Mouse (Mus musculus): Measurements from ENCODE around the gene Canx. TPM values are rescaled to one million over a fixed set of nuclear protein-coding genes. Genes with fewer than 3 reads are reported as not detected.
A peak's percentile ranks its signal among the peaks of the same experiment; 100 is the strongest.

The Canx gene
- polyA plus RNA-seq, 1 experiment from 2014 or later: 334 TPM

DNA sequence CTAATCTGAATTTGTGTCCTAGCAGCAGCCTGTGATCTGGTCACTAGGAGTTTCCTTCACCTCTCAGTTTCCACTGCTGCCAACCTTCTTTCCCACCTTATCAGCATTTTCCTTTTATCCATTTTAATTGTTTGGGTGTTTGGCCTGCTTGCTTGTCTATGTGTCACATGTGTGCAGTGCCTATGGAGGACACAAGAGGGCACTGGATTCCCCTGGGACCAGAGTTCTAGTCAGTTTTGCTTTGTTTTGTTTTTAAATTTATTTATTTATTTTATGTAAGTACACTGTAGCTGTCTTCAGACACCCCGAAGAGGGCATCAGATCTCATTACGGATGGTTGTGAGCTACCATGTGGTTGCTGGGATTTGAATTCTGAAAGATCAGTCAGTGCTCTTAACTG, 56.3 kb downstream of the Canx start:
- peaks cover 20% of the 10 kb centered on the region for H3K36me3 ChIP-seq
- no peaks in the 10 kb centered on the region for H3K9me3 ChIP-seq
- H3K4me3 ChIP-seq (replicated peaks): no peak overlapping the region
- 81% methylated on average over 2 of the region's 2 CpGs for WGBS
- H3K9ac ChIP-seq: no peak overlapping the region
- ATAC-seq (ENCODE audit: insufficient read depth, low FRiP score, low read depth): no peak
- no peaks in the 10 kb centered on the region for H3K27me3 ChIP-seq (replicated peaks)
- H3K4me1 ChIP-seq: no peaks in the 10 kb centered on the region
- no peak overlapping the region for H3K4me2 ChIP-seq
- no peak overlapping the region for H3K27ac ChIP-seq

DNA sequence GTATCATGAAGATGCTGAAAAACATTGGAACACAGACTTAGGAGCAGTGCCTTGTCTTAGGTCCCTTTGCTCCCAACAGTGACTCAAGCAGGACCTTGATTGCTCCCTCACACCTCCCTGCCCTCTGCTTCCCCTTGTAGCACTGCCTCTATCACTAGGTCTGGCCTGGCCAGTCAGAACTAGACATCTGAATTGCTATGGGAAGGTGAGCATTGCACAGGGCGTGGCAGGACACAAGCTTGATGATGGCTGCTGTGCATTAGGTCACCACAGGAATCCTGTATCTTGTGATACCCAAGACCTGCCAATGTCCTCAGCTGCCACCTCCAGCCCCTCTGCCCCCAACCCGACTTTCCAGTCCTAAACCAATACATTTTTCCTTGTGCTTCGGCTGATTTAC, 58.5 kb downstream of the Canx start:
- no peak overlapping the region for H3K9ac ChIP-seq
- H3K4me3 ChIP-seq (replicated peaks): no peak overlapping the region
- H3K4me1 ChIP-seq: no peaks in the 10 kb centered on the region
- WGBS: 90% methylated on average over 3 of the region's 3 CpGs
- H3K9me3 ChIP-seq: no peaks in the 10 kb centered on the region
- peaks cover 35% of the 10 kb centered on the region for H3K36me3 ChIP-seq
- H3K27me3 ChIP-seq (replicated peaks): no peaks in the 10 kb centered on the region
- ATAC-seq (ENCODE audit: insufficient read depth, low FRiP score, low read depth): no peak
- H3K27ac ChIP-seq: no peak overlapping the region
- H3K4me2 ChIP-seq: no peak overlapping the region

DNA sequence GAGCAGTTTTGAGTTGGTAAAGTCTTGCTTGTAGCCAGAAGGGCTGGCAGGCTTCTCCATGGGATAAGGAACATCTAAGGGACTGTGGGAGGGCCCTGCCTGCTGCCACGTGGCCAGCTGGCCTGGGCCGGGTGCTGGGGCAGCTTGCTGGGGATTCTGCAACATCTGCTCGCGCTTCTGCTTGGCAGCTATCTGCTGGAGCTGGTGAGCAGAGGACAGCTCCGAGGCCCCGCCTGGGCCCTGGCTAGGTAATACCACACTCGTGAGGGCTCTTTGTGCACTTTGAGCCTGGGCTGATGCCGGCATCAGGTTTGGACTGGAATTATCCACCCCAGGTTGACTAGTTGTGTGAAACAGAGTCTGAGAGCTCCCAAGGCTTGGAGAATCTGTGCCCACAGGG, 59.5 kb downstream of the Canx start:
- 83% methylated on average over 8 of the region's 8 CpGs for WGBS
- no peak for ATAC-seq (ENCODE audit: insufficient read depth, low FRiP score, low read depth)

DNA sequence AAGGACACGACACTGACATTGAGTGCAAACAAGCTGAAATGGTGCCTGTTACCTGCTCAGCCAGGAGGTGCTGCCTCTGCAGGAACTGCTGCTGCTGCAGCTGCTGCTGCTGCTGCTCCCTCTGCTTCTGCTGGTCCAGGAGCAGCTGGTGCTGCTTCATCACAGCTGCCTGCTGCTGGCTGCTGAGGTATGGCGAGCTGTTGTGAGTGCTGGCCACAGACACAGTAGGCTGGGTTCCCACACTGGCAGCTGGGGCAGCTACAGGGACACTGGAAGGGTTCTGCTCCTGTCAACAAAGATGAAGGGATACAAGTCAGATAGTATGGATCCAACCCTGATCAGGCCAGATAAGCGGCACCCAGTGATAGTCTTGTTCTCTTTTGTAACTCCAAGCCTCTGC, 62.3 kb downstream of the Canx start:
- no peak for ATAC-seq (ENCODE audit: insufficient read depth, low FRiP score, low read depth)
- H3K4me3 ChIP-seq (replicated peaks): no peak overlapping the region
- peaks cover 62% of the 10 kb centered on the region for H3K36me3 ChIP-seq
- H3K27ac ChIP-seq: no peak overlapping the region
- WGBS: 86% methylated on average over 3 of the region's 3 CpGs
- H3K9ac ChIP-seq: no peak overlapping the region
- no peaks in the 10 kb centered on the region for H3K27me3 ChIP-seq (replicated peaks)
- no peaks in the 10 kb centered on the region for H3K4me1 ChIP-seq
- H3K4me2 ChIP-seq: no peak overlapping the region
- no peaks in the 10 kb centered on the region for H3K9me3 ChIP-seq

More for the DNA sequence above, 59.5 kb downstream of the Canx start:
- H3K9ac ChIP-seq: no peak overlapping the region
- H3K4me2 ChIP-seq: no peak overlapping the region
- no peak overlapping the region for H3K27ac ChIP-seq
- no peaks in the 10 kb centered on the region for H3K27me3 ChIP-seq (replicated peaks)
- H3K36me3 ChIP-seq: peaks cover 44% of the 10 kb centered on the region
- H3K4me1 ChIP-seq: no peaks in the 10 kb centered on the region
- no peaks in the 10 kb centered on the region for H3K9me3 ChIP-seq
- H3K4me3 ChIP-seq (replicated peaks): no peak overlapping the region

DNA sequence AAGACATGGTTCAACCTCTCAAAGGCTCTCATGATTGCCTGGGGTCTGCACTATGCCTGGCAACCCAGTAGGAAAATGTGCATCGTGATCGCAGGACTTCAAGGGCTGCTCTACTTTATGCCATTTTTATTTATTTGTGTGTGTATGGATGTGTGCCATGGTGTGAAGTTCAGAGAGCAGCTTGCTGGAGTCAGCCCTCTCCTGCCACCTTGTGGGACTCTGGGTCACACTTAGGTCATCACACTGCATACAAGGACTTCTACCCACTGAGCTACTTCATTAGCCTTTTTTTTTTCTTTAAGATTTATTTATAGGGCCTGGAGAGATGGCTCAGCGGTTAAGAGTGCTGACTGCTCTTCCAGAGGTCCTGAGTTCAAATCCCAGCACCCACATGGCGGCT, 63.5 kb downstream of the Canx start:
- H3K4me3 ChIP-seq (replicated peaks): no peak overlapping the region
- H3K4me2 ChIP-seq: no peak overlapping the region
- H3K4me1 ChIP-seq: no peaks in the 10 kb centered on the region
- peaks cover 67% of the 10 kb centered on the region for H3K36me3 ChIP-seq
- 88% methylated on average over 4 of the region's 4 CpGs for WGBS
- no peak overlapping the region for H3K27ac ChIP-seq
- no peak for ATAC-seq (ENCODE audit: insufficient read depth, low FRiP score, low read depth)
- no peak overlapping the region for H3K9ac ChIP-seq
- no peaks in the 10 kb centered on the region for H3K27me3 ChIP-seq (replicated peaks)
- no peaks in the 10 kb centered on the region for H3K9me3 ChIP-seq

DNA sequence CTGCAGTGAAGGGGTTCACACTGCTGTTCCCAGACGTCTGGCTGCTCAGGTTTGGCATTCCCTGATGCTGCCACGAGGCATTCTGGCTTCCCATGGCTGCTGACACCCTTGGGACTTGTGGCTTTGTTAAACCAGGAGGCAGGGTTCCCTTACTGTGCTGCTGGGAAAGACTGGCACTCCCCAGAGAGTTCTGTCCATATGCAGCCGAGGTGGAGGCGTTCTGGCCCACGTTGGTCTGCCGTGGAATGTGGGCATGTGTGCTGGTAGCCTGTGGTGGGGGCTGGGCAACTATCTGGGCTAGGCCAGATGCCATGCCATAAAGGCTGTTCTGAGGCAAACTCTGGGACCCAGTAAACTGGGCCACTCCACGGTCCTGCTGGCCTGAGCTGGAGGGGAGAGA, 67.2 kb downstream of the Canx start:
- 87% methylated on average over 7 of the region's 7 CpGs for WGBS
- no peaks in the 10 kb centered on the region for H3K4me1 ChIP-seq

DNA sequence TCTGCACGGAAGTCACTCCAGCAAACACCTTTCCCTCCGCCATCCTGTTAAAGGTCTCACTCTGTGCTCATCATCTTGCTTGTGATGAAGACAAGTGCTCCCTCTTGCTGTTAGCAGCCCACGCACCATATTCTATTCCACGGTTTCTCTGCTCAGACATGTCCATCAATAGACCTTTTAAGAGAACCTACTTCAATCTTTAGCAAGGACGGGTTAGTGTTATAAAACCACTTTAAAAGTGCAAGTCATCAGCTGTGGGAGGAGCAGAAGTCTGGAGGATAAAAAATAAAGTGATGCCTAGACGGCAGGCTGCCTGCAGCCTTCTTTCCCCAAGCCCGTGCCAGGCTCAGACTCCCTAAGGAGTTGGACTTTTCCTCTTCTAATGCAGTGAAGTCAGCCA, 68.9 kb downstream of the Canx start:
- Histone ChIP-seq H3K27me3 (replicated peaks) (no peaks in the 10 kb centered on the region), H3K9me3 (no peaks in the 10 kb centered on the region), H3K4me1 (no peaks in the 10 kb centered on the region; the same call in 1 of the 2 replicates), H3K4me3 (replicated peaks) (no peak overlapping the region), H3K4me2 (no peak overlapping the region), H3K36me3 (peaks cover 31% of the 10 kb centered on the region), H3K9ac (no peak overlapping the region), H3K27ac (no peak overlapping the region)
- no peak for ATAC-seq (ENCODE audit: insufficient read depth, low FRiP score, low read depth)
- WGBS: 81% methylated on average over 7 of the region's 7 CpGs

More for the DNA sequence above, 67.2 kb downstream of the Canx start:
- no peak overlapping the region for H3K27ac ChIP-seq
- H3K27me3 ChIP-seq (replicated peaks): no peaks in the 10 kb centered on the region
- ATAC-seq (ENCODE audit: insufficient read depth, low FRiP score, low read depth): no peak
- H3K4me2 ChIP-seq: no peak overlapping the region
- H3K4me3 ChIP-seq (replicated peaks): no peak overlapping the region
- H3K9ac ChIP-seq: no peak overlapping the region
- H3K36me3 ChIP-seq: peaks cover 47% of the 10 kb centered on the region
- no peaks in the 10 kb centered on the region for H3K9me3 ChIP-seq

DNA sequence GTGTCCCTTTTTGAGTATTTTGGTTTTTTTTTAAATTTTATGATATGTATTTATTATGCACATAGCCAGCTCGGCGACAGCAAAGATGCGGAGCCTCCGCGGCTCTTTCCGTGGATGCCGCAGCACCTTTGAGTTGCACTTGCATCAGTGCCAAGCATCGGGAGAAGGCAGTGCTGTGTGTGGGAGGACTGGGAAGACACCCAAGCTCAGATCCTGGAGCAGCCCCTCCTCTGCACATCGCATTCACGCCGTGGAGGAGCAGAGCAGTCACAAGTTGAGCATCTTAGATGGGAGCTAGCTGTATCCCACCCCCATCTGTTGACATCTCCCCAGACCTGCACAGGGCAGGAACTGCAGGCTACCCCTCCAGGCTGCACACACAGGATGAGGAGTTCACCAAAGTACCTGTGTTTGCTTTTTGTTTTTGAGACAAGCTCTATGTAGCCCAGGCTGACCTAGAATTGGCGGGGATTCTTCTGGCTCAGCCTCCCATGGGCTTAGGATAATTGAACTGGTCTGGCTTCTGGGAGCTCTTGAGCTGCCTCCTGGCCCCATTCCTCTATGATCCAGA, 71.4 kb downstream of the Canx start:
- Histone ChIP-seq H3K4me2 (no peak overlapping the region), H3K36me3 (peaks cover 16% of the 10 kb centered on the region), H3K27me3 (replicated peaks) (no peaks in the 10 kb centered on the region), H3K9ac (no peak overlapping the region), H3K4me1 (no peaks in the 10 kb centered on the region; the same call in 1 of the 2 replicates), H3K9me3 (no peaks in the 10 kb centered on the region), H3K4me3 (replicated peaks) (no peak overlapping the region), H3K27ac (no peak overlapping the region)
- 0 out of 2 replicates have a peak, but pooled peaks have one; percentile 9 for ATAC-seq (ENCODE audit: insufficient read depth, low FRiP score, low read depth)
- 78% methylated on average over 12 of the region's 12 CpGs for WGBS

DNA sequence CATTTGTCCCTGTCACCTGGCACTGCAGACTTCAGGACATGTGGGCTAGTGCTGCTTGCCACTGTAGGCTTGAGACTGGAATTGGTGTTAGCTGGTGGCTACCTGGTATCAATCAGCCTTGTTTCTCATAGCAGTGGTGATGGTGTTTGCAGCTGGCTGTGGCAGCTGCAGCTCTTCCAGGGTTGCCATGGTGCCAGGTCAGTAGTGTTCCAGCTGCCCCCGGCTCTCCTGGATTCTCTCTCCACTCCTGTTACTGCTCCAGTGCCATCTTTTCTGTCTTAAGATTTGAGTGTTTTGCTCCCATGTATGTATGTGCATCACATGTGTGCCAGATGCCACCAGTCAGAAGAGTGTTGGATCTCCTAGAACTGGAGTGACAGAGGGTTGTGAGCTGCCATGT, 72.1 kb downstream of the Canx start:
- peaks cover 10% of the 10 kb centered on the region for H3K36me3 ChIP-seq
- no peak overlapping the region for H3K27ac ChIP-seq
- H3K9ac ChIP-seq: no peak overlapping the region
- WGBS: 38% methylated on average over 1 of the region's 1 CpGs
- H3K9me3 ChIP-seq: no peaks in the 10 kb centered on the region
- H3K4me1 ChIP-seq: no peaks in the 10 kb centered on the region; the same call in 1 of the 2 replicates
- H3K4me2 ChIP-seq: no peak overlapping the region
- no peak for ATAC-seq (ENCODE audit: insufficient read depth, low FRiP score, low read depth)
- no peaks in the 10 kb centered on the region for H3K27me3 ChIP-seq (replicated peaks)
- no peak overlapping the region for H3K4me3 ChIP-seq (replicated peaks)

DNA sequence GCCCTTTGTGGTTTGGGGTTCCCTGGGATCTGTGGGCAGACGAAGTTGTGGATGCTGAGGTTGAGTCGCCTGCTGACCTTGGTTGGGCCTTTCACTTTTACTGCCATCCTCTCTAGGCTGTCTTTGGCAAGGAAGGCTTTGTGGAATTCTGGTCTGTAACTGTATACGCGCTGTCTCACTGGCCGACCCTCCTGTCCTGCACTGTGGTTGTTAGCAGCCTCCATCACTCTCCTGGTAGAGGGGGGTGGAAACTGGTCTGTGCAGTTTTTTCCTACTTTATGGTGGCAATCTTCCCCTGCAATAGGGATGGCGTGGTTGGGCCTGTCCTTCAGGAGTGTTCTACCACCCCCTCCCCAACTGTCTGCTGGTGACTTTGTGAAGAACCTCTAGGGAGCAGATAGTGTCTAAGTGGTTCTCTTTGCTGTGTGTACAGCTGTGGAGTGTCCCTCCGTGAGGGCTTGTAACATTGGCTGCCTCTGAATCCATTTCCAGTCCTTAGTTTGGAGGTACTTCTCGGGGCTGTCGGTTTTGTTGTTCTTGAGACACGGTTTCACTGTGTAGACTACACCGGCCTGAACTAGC, 72.7 kb downstream of the Canx start:
- H3K9me3 ChIP-seq: no peaks in the 10 kb centered on the region
- H3K36me3 ChIP-seq: peaks cover 4% of the 10 kb centered on the region; the same call in 1 of the 2 replicates
- no peak overlapping the region for H3K4me3 ChIP-seq (replicated peaks)
- H3K4me2 ChIP-seq: no peak overlapping the region
- no peaks in the 10 kb centered on the region; the same call in 1 of the 2 replicates for H3K4me1 ChIP-seq
- H3K27ac ChIP-seq: no peak overlapping the region
- 53% methylated on average over 11 of the region's 11 CpGs for WGBS
- no peaks in the 10 kb centered on the region for H3K27me3 ChIP-seq (replicated peaks)
- ATAC-seq (ENCODE audit: insufficient read depth, low FRiP score, low read depth): no peak
- H3K9ac ChIP-seq: no peak overlapping the region

DNA sequence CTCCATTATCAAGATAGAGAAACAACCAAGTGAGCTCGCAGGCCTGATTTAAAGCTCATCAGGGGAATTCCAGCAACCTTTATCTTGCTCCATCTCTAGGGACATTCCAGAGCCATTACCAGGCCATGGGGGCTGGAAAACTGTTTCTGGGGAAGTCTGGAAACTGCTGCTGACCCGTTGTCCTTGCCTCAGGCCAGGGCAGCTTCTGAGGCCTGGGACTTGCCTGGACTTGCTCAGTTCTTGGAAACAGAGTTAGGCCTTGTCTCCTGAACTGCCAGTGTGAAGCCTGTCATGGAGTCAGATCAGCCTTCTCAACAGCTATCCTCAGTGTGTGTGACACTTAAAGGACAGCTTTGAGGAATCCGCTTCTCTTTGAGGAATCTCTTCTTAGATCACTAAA, 73.3 kb downstream of the Canx start:
- H3K9ac ChIP-seq: no peak overlapping the region
- ATAC-seq (ENCODE audit: insufficient read depth, low FRiP score, low read depth): no peak
- 47% methylated on average over 3 of the region's 3 CpGs for WGBS
- H3K9me3 ChIP-seq: no peaks in the 10 kb centered on the region
- peaks cover 3% of the 10 kb centered on the region; the same call in 1 of the 2 replicates for H3K36me3 ChIP-seq
- no peak overlapping the region for H3K27ac ChIP-seq
- no peaks in the 10 kb centered on the region; the same call in 1 of the 2 replicates for H3K4me1 ChIP-seq
- no peak overlapping the region for H3K4me3 ChIP-seq (replicated peaks)
- H3K27me3 ChIP-seq (replicated peaks): no peaks in the 10 kb centered on the region
- no peak overlapping the region for H3K4me2 ChIP-seq

DNA sequence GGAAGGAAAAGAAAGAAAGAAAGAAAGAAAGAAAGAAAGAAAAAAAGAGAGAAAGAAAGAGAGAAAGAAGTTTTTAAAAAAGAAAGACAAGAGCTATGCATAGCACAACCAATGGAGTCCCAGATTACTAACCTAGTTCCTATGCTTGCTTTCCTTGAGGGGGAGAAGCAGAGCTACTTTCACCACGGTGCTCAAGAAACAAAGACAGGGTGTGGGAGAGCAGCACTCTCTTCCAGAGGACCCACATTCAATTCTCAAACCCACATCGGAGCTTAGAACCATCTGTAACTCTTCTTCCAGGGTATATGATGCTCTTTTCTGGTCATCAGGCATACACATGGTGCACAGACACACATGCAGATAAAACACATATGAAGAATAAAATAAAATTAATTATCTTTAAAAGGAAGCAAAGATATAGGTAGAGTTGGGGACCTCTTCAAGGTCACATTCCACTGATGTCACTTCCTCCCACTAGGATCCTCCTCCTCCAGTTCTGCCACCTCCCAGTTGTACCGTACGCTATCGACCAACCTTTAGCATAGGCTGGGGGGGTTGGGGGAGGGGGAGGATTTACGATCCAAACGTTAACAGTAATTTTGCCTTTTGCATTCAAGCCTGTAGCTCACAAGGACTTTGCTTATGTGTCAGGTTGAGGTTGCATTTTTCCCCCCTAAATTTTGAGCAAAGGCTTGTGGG, 76.9 kb downstream of the Canx start:
- H3K36me3 ChIP-seq: no peaks in the 10 kb centered on the region
- 70% methylated on average over 7 of the region's 7 CpGs for WGBS
- no peaks in the 10 kb centered on the region; the same call in 1 of the 2 replicates for H3K4me1 ChIP-seq
- no peaks in the 10 kb centered on the region for H3K9me3 ChIP-seq
- H3K27me3 ChIP-seq (replicated peaks): no peaks in the 10 kb centered on the region
- no peak overlapping the region for H3K27ac ChIP-seq
- no peak overlapping the region for H3K4me2 ChIP-seq
- no peak overlapping the region for H3K4me3 ChIP-seq (replicated peaks)
- no peak for ATAC-seq (ENCODE audit: insufficient read depth, low FRiP score, low read depth)
- H3K9ac ChIP-seq: no peak overlapping the region
